Mouse (Mus musculus) liver, embryonic 12.5 days (tissue): ENCODE results near the gene Taf6. TPM values are rescaled to one million over a fixed set of nuclear protein-coding genes. Genes with fewer than 3 reads are reported as not detected.

ENCODE experiments used
- ATAC-seq: fragments of 200-750 bp; cut with Nextera tagmentation; 2 replicates; pipeline ENCODE4 v1.8.0; 2017; ENCODE audit warnings: moderate number of reproducible peaks, mild to moderate bottlenecking, moderate library complexity
- H3K27ac ChIP-seq: fragments of 300-500 bp; sonication (generic); 2 replicates; pipeline ENCODE4 v1.5.1; 2016; ENCODE audit warnings: mild to moderate bottlenecking
- H3K27me3 ChIP-seq: fragments of 300-500 bp; sonication (generic); replicated peaks from 2 replicates; pipeline ENCODE4 v1.6.1; 2016; ENCODE audit warnings: mild to moderate bottlenecking, moderate library complexity
- H3K36me3 ChIP-seq: fragments of 300-500 bp; sonication (generic); 2 replicates; pipeline ENCODE4 v1.6.1; 2016; ENCODE audit warnings: mild to moderate bottlenecking, moderate library complexity
- H3K4me1 ChIP-seq: fragments of 300-500 bp; sonication (generic); 2 replicates; pipeline ENCODE4 v1.6.1; 2016
- H3K4me2 ChIP-seq: fragments of 300-500 bp; sonication (generic); 2 replicates; pipeline ENCODE4 v1.6.1; 2016; ENCODE audit warnings: mild to moderate bottlenecking, moderate library complexity
- H3K4me3 ChIP-seq: fragments of 300-500 bp; sonication (generic); 2 replicates; pipeline ENCODE4 v1.5.1; 2016; ENCODE audit warnings: mild to moderate bottlenecking, moderate library complexity
- H3K9ac ChIP-seq: fragments of 300-500 bp; sonication (generic); 2 replicates; pipeline ENCODE4 v1.6.1; 2016; ENCODE audit warnings: mild to moderate bottlenecking, moderate library complexity
- H3K9me3 ChIP-seq: fragments of 300-500 bp; sonication (generic); replicated peaks from 2 replicates; pipeline ENCODE4 v1.6.1; 2016; ENCODE audit warnings: mild to moderate bottlenecking, moderate library complexity
- WGBS: fragments of 180-500 bp; shearing (Covaris S2); methylation state at CpG from one replicate; pipeline ENCODE4 v1.1.7; 2016; ENCODE audit not compliant: insufficient replicate concordance; 5-methylcytosine and 5-hydroxymethylcytosine counted together
- polyA plus RNA-seq: library from polyadenylated mRNA; unstranded; fragments of >200 nt; fragmentation: Nextera tagmentation; extraction: Ambion mirVana; gene quantifications from 2 replicates; pipeline ENCODE4 v1.2.1, GENCODE M21; 2016

The Taf6 gene
- polyA plus RNA-seq, 1 experiment from 2014 or later = 58.2 TPM

DNA sequence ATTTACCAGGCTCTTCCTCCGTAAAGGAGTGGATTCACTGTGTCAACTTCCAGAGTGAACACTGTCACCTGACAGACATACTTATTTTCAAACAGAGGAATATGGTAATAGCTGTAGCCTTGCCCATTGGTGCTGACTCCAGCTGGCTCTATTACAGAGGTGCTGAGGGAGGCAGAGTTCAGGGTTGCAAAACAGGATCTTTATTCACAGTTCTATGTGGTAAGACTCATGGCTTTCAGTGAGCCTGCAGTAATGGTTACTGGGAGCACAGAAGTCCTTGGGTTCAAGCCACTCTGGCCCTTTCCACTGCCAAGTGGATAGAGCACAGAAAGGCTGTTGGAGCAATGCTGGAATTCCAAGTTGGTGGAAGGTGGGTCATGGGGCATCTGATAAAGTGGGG is 20.0 kb upstream of the Taf6 start:
- 65% methylated on average over 1 of the region's 1 CpGs for WGBS
- Histone ChIP-seq H3K9me3 (peaks cover 8% of the 10 kb centered on the region; the same call in 1 of the 2 replicates), H3K36me3 (no peaks in the 10 kb centered on the region), H3K4me3 (no peak overlapping the region), H3K27ac (no peak overlapping the region), H3K27me3 (no peaks in the 10 kb centered on the region), H3K4me2 (no peak overlapping the region), H3K9ac (no peak overlapping the region), H3K4me1 (no peaks in the 10 kb centered on the region)
- ATAC-seq = no peak

DNA sequence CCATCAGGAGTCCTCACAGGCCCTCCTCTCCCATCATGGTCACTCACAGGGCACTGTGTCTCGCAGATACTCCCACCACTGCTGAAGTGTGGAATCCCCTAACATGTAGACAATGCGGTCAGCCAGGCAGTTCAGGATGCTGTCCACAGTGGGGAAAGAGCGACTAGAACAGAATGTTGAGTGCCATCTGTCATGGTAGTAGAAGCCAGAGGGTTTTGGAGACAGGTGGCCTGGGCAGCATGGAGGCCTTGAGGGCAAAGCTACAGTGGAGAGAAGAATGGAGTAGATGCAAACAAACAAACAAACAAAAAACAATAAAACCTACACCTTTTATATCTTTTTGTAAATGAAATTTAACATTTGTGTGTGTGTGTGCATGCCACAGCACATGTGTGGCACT is 14.8 kb upstream of the Taf6 start:
- no peak overlapping the region for H3K4me2 ChIP-seq
- ATAC-seq = no peak
- H3K27ac ChIP-seq = no peak overlapping the region
- H3K4me1 ChIP-seq = no peaks in the 10 kb centered on the region
- peaks cover 8% of the 10 kb centered on the region; the same call in 1 of the 2 replicates for H3K9me3 ChIP-seq
- no peak overlapping the region for H3K9ac ChIP-seq
- H3K36me3 ChIP-seq = no peaks in the 10 kb centered on the region
- no peaks in the 10 kb centered on the region for H3K27me3 ChIP-seq
- 73% methylated on average over 3 of the region's 3 CpGs for WGBS
- no peak overlapping the region for H3K4me3 ChIP-seq

DNA sequence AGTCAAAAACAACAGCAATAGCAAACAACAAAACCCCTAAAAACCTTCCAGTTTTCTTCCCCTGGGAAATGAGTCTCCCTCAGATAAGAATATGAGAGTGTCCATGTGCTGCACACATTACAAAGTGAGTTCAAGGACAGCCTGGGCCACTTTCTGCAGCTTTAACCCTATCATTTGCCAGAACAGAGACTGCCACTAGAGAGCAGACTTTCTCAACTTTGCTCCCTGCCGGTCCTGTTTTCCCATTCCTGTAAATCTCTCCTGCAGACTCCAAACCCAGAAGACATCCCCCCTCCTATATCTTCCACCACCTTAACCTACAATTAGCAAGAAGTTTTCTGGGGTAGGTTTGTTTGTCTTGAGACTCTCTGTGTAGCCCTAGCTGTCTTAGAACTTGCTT is 12.3 kb upstream of the Taf6 start:
- no peak for ATAC-seq
- no peaks in the 10 kb centered on the region for H3K36me3 ChIP-seq
- H3K9ac ChIP-seq = no peak overlapping the region
- H3K4me2 ChIP-seq = no peak overlapping the region
- peaks cover 5% of the 10 kb centered on the region; the same call in 1 of the 2 replicates for H3K9me3 ChIP-seq
- no peak overlapping the region for H3K27ac ChIP-seq
- no peak overlapping the region for H3K4me3 ChIP-seq
- WGBS = 9% methylated on average over 1 of the region's 1 CpGs
- no peaks in the 10 kb centered on the region for H3K27me3 ChIP-seq
- peaks cover 11% of the 10 kb centered on the region for H3K4me1 ChIP-seq

DNA sequence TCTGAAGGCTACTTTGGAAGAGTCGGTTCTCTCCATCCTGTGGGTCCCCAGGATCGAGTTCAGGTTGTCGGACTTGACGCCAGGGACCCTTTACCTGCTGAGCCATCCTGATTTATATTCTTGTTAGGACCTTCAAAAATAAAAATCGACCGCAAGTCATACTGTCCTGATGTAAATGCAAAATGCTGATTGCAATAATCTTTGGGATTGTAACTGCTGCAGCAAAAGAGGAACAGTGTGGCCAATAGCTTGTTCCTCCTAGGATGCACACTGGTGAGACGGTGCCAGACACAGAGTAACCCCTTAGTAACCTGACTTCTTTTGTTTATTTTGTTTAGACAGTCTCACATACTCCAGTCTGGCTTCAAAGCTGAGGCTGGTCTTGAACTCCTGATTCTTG is 8.2 kb upstream of the Taf6 start:
- H3K27ac ChIP-seq = no peak overlapping the region
- peaks cover 29% of the 10 kb centered on the region for H3K36me3 ChIP-seq
- ATAC-seq = no peak
- peak overlapping the region; percentile 99 for H3K4me2 ChIP-seq
- H3K9me3 ChIP-seq = no peaks in the 10 kb centered on the region
- peaks cover 20% of the 10 kb centered on the region for H3K4me1 ChIP-seq
- no peak overlapping the region for H3K9ac ChIP-seq
- WGBS = 67% methylated on average over 7 of the region's 7 CpGs
- peak overlapping the region; percentile 78 for H3K4me3 ChIP-seq
- no peaks in the 10 kb centered on the region for H3K27me3 ChIP-seq

- no peaks in the 10 kb centered on the region for H3K9me3 ChIP-seq
- peak overlapping the region; percentile 78 for H3K4me3 ChIP-seq
- peaks cover 20% of the 10 kb centered on the region for H3K4me1 ChIP-seq
- no peaks in the 10 kb centered on the region for H3K27me3 ChIP-seq
- H3K36me3 ChIP-seq = peaks cover 35% of the 10 kb centered on the region
- ATAC-seq = peak; percentile 58
- peak overlapping the region; percentile 89 for H3K9ac ChIP-seq
- 2% methylated on average over 29 of the region's 29 CpGs for WGBS
- H3K27ac ChIP-seq = peak overlapping the region; percentile 80
- peak overlapping the region; percentile 99 for H3K4me2 ChIP-seq
Observed at GRCm38 (mm10) chr5:138194755-138195345, 7.6 kb upstream of the Taf6 start.

- 5% methylated on average over 54 of the region's 54 CpGs for WGBS
- H3K27me3 ChIP-seq = no peaks in the 10 kb centered on the region
- peak within 1 kb of the TSS; percentile 99 for H3K4me2 ChIP-seq
- peak within 1 kb of the TSS; percentile 78 for H3K4me3 ChIP-seq
- peak within 1 kb of the TSS; percentile 80 for H3K27ac ChIP-seq
- peaks cover 20% of the 10 kb centered on the region for H3K4me1 ChIP-seq
- H3K9me3 ChIP-seq = no peaks in the 10 kb centered on the region
- H3K9ac ChIP-seq = peak within 1 kb of the TSS; percentile 89
- ATAC-seq = peak; percentile 84
- H3K36me3 ChIP-seq = peaks cover 35% of the 10 kb centered on the region
Observed at GRCm38 (mm10) chr5:138193771-138194727, 6.8 kb upstream of the Taf6 start, which contains the start of gene Mblac1. Gene Mblac1 (plus strand): TSS chr5:138194314.

DNA sequence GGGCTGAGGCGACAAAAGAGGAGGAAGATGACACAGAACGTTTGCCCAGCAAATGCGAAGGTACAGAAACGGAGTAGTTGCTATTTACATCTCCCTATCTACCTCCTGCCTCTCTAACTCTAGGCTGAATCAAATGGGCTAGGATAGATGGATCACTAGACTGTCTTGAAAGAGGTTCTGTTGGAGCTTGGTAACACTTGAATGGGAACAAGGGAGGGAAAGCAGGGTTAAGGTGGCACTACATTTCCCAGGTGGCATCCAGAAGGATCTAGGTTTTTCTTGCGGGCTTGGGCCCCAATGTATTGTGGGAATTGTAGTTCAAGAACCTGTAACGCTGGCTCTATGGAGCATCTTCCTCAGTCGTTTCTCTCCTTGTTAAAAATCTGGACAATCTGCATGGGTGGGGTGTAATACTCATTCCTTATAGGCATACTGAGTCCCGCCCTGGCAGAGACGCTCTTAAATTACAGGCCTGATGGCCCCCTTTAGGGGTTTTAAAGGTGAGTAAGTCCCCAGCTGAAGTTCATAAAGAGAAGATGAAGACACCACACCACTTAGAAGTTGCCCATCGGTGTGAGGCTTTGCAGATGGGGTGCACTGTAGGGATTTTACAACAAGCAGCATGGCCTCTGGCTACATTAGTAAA is 533 bp upstream of the Taf6 start:
- Histone ChIP-seq H3K27me3 (no peaks in the 10 kb centered on the region), H3K9me3 (no peaks in the 10 kb centered on the region), H3K4me1 (peaks cover 34% of the 10 kb centered on the region), H3K27ac (peak overlapping the region; percentile 85), H3K4me3 (peak overlapping the region; percentile 86), H3K4me2 (peak overlapping the region; percentile 80), H3K36me3 (peaks cover 46% of the 10 kb centered on the region), H3K9ac (peak overlapping the region; percentile 85)
- under 1% methylated on average over 10 of the region's 10 CpGs for WGBS
- ATAC-seq = peak; percentile 81

- Histone ChIP-seq H3K4me1 (peaks cover 40% of the 10 kb centered on the region), H3K27me3 (no peaks in the 10 kb centered on the region), H3K4me3 (peak overlapping the region; percentile 85; the same call in 1 of the 2 replicates), H3K4me2 (peak overlapping the region; percentile 92), H3K9me3 (no peaks in the 10 kb centered on the region), H3K9ac (peak overlapping the region; percentile 81), H3K36me3 (peaks cover 68% of the 10 kb centered on the region), H3K27ac (peak overlapping the region; percentile 99; the same call in 1 of the 2 replicates)
- 63% methylated on average over 3 of the region's 3 CpGs for WGBS
- no peak for ATAC-seq
Observed at GRCm38 (mm10) chr5:138173217-138173616, 14.0 kb downstream of the Taf6 start.

- ATAC-seq = peak; percentile 88
- Histone ChIP-seq H3K9me3 (no peaks in the 10 kb centered on the region), H3K4me2 (peak within 1 kb of the TSS; percentile 92), H3K36me3 (peaks cover 68% of the 10 kb centered on the region), H3K9ac (peak within 1 kb of the TSS; percentile 94), H3K4me1 (peaks cover 49% of the 10 kb centered on the region), H3K27ac (peak within 1 kb of the TSS; percentile 99), H3K27me3 (no peaks in the 10 kb centered on the region), H3K4me3 (peak within 1 kb of the TSS; percentile 85)
- WGBS = under 1% methylated on average over 54 of the region's 54 CpGs
Observed at GRCm38 (mm10) chr5:138171695-138172491, 15.4 kb downstream of the Taf6 start, which contains the start of the genes Ap4m1 and Mcm7. Gene Ap4m1 (plus strand): TSS chr5:138172002. Gene Mcm7 (minus strand): TSS chr5:138172422.

- Histone ChIP-seq H3K4me1 (peaks cover 49% of the 10 kb centered on the region), H3K9ac (peak overlapping the region; percentile 94), H3K4me3 (peak overlapping the region; percentile 85), H3K27me3 (no peaks in the 10 kb centered on the region), H3K36me3 (peaks cover 68% of the 10 kb centered on the region), H3K9me3 (no peaks in the 10 kb centered on the region), H3K4me2 (peak overlapping the region; percentile 92), H3K27ac (peak overlapping the region; percentile 99)
- peak; percentile 80 for ATAC-seq
- WGBS = under 1% methylated on average over 47 of the region's 47 CpGs
Observed at GRCm38 (mm10) chr5:138170936-138171561, 16.2 kb downstream of the Taf6 start.

DNA sequence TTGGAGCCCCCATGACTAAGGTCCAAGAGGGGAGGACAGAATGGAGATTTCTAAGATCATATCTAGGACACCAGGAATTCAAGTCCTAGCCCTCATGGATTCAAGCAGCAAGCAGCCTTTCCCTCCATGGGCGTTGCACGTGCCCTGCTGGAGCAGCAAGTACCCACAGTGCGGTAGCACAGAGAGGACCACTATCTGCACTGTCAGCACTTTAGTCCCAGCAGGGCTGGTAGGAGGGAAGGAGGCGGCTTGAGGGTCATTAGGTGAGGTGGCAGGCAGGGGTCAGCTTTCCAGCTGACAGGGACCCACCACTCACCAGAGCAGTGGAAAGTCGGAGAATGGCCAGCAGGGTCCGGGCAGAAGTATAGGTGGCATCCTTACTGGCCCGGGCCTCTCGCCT is 21.7 kb downstream of the Taf6 start:
- Histone ChIP-seq H3K4me2 (no peak overlapping the region), H3K9me3 (no peaks in the 10 kb centered on the region), H3K27me3 (no peaks in the 10 kb centered on the region), H3K36me3 (peaks cover 84% of the 10 kb centered on the region), H3K4me3 (no peak overlapping the region), H3K4me1 (peaks cover 57% of the 10 kb centered on the region), H3K27ac (no peak overlapping the region), H3K9ac (no peak overlapping the region)
- ATAC-seq = no peak
- 87% methylated on average over 8 of the region's 8 CpGs for WGBS
